Mouse (Mus musculus): Measurements from ENCODE around the gene Tspan17.

The Tspan17 gene

DNA sequence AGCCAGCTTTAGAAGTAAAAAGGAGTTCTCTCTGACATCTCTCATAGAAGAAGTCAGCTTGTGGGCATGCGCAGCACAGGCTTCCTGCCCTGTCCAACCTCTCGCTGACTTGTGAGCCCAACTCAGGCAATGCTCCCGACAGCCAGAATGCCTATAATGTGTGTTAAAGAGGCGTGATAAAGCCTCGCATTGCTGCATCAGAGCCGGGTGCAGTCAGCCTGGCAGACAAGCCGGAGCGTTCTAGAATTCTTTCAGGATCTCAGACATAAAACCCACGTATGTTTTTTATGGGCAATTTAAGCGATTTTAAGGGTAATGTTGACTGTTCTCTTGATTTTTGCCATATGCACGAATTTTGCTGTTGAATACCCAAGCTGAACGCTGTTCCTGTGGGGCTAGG is 18.9 kb downstream of the Tspan17 start:
- DNase-seq: no peak

- no peak for DNase-seq
Measured at GRCm38 (mm10) chr13:54811476-54811875, 22.3 kb downstream of the Tspan17 start.

DNA sequence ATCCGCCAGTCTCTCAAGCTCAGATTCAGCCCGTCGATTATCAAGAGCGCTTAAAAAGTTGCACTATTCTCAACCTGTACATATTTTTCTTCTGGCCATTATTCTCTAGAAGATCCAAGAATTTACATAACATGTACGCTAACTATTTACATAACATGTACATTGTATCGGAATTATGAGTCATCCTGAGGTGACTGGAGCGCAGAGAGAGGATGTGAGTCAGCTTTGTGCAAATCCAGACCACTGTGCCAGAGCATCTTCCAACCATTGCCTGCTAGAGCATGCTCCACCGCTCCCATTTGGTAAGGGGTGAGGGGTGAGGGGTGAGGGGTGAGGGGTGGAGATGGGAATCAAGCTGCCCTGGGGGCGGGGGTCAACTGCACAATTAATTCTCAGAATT is 24.2 kb downstream of the Tspan17 start:
- DNase-seq: no peak

DNA sequence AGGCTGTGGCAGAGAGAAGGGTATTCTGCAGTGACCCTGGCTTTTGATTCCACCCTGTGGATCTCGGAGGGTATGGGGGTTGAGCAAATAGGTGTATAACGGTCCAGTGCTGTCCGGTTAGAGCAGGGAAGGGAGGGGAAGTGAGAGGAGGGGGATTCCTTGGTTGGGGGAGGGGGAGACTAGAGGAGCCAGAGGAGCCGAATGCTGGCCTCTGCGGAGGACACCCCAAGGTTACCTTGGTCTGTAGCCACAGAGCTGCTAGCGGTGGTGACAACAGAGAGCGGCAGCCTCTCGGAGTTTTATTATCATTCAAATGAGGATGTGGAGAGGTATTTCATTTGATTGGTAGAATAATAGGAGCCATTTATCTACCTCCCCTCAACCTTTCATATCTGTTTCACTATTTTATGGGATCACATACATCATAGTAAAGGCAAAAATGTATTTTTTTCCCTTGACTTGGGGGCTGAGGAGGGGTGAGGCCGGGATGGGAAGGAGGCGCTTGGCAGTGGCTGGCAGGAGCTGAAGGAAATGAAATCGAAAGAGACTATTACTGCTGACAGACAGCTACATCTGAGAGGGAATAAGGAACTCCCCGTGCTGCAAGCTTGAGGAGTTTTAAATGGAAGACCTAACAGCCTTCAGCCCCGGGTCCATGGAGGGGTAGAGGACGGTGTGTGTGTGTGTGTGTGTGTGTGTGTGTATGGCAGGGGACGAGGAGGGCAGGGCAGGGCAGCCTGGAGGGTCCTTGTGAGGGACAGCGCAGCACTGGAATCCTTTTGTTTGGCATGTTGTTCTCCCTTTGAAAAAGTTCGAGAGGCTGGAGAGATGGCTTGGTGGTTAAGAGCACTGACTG is 29.4 kb downstream of the Tspan17 start:
- DNase-seq: no peak

DNA sequence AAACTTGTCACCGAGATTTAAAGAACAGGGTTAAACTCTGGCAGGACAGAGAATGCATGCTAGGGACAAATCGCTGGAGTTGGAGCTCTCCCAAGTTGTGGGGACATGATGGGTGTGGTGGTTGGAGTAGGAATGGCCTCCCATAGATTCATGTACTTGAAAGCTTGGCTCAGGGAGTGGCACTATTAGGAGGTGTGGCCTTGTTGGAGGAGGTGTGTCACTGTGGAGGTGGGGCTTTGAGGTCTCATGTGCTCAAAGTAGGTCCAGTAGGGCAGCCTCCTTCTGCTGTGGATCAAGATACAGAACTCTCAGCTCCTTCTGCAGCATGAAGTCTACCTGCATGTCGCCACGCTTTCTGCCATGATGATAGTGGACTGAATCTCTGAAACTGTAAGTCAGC is 31.9 kb downstream of the Tspan17 start:
- no peak for DNase-seq

DNA sequence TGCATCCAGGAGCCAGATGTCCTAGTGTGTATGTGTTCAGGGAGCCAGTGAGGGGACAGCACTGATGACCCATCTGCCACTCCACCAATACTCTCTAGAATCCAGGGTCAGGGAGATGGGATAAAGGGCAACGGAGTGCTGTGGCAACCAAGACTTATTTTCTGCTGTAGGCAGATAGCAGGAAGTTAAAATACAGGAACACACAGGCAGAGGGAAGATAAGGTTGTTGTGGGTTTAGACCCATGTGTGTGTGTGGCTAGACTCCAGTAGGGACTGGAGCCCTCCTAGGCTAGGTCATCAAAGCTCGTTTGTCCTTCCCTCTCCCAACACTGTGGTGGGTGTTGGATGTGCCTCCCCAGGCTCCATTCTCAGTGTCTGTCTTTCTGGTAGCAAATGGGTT is 32.8 kb downstream of the Tspan17 start:
- DNase-seq: no peak

- DNase-seq: peak; percentile 21
Measured at GRCm38 (mm10) chr13:54824111-54824931, 35.1 kb downstream of the Tspan17 start.

DNA sequence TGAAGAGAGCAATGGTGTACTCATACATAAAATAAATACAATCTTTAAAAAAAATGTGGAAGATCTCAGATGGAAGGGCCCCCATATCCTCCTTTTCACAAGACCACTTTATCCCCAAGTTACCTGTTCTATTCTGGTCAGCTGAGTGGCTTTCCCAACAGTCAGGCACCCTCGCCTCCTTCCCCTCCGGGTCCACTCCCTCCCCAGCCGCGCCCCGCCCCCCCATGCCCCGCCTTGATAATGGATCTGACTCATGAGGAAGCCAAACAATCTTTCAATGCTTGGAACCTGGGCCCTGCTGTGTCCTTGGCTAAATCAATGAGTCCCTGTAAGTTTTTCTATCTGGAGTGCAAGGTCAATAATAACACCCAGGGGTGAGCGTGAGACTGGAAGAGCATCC is 38.8 kb downstream of the Tspan17 start:
- no peak for DNase-seq

- DNase-seq: peak; percentile 13
Measured at GRCm38 (mm10) chr13:54828508-54828907, 39.3 kb downstream of the Tspan17 start.

DNA sequence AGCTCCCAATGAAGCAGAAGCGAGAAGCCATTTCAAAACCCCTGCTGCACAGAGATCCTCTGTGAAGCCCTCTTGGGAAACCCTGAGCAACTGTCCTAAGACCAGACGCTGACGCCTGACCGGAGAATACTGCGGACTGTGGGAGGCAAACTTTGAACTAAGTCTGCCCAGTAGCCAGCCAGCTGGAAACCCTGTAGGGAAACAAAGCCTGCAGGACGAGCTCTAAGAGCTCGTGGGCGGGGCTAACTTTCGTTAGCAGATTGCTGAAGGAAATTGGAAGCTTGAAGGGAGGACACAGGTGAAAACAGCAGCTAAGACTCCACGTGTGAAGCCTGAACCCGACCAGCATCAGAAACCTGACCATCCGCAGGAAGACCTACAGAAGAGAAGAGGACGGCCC is 40.3 kb downstream of the Tspan17 start:
- peak; percentile 50 for DNase-seq

DNA sequence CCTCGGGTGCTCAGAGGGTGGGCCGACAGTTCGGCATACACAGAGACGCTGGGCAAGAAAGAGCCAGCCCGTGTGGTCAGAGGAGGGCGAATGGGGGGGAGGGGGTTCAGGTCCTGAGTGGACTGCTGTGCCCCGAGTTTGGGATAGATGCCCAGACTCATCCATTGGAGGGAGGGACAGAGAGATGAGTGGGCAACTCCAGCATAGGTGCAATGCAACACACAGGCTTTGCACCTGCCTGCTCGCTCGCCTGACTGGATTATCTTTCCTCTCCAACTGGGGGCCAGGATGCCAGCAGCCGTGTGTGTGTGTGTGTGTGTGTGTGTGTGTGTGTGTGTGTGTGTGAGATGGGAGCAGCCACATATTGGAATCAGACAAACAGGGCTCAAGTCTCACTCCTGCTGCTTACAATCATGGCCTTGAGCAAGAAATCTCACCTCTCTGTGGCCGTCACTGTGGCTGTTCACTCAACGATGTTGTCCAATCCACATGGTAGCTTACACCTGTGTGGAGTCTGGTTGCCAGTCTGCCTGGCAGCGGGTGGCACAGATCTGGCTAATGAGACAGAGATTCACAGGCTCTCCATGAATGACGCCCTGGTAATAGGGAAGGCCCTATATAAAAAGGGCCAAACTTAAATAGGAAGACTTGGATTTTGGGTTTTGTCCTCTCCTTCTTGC is 47.3 kb downstream of the Tspan17 start:
- no peak for DNase-seq

DNA sequence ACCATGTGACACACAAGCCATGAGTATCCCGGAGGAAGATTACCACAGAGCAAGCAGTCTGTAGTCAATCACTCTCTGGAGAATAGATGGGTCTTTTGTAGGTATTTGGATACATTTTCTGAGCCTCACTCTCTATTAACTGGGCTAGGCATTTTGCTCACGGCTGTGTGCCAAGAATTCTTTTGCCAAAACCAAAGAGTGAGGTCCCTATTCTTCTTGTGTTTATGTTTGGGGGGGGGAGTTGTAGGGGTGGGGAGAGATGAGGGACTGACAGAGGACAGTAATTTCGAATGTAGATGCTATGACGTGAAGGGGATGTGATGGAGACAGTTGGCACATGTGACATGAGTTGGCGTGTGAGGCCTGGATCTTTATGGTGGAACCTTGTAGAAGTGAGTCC is 47.9 kb downstream of the Tspan17 start:
- DNase-seq: no peak

GRCm38 (mm10) chr13:54837471-54837889 is 48.3 kb downstream of the Tspan17 start:
- no peak for DNase-seq

- DNase-seq: no peak
Measured at GRCm38 (mm10) chr13:54838540-54838939, 49.4 kb downstream of the Tspan17 start.

- no peak for DNase-seq
Measured at GRCm38 (mm10) chr13:54839211-54839610, 50.0 kb downstream of the Tspan17 start.

GRCm38 (mm10) chr13:54844579-54844978 is 55.4 kb downstream of the Tspan17 start:
- no peak for DNase-seq

All from kidney, postnatal 14 days (tissue).